Mouse (Mus musculus): ENCODE results near the gene Retn. TPM values are rescaled to one million over a fixed set of nuclear protein-coding genes. Genes with fewer than 3 reads are reported as not detected.
A peak's percentile ranks its signal among the peaks of the same experiment; 100 is the strongest.

The Retn gene
- total and polyA plus RNA-seq, 2 experiments from 2014 or later: 0.62 TPM; not detected in 1

DNA sequence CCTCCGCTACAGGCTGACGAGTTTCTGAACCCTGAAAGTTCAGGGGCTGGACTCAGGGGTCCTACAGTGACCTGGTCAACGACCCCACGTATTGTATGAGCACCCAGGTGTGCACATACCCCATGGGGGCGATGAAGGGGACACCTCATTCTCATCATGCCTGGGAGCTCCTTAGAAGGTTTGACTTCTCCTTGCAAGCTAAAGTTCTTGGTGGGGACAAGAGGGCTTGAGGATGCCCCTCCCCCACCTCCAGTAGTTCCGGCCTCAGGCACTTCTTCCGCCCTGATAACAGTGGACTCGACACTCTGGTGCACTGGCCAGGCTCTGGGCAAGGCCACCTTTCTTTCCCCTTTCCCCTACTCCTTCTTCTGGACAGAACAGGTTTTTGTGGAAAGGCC is 24.1 kb upstream of the Retn start:
- Histone ChIP-seq H3K9me3 (ENCODE audit: low read length) (no peaks in the 10 kb centered on the region), H3K4me1 (ENCODE audit: insufficient read depth, low read length) (peaks cover 4% of the 10 kb centered on the region; the same call in 1 of the 2 replicates), H3K27ac (ENCODE audit: low read depth, low read length) (no peak overlapping the region), H3K27me3 (ENCODE audit: insufficient read depth, low read length) (peaks cover 9% of the 10 kb centered on the region; the same call in 1 of the 2 replicates), H3K4me3 (ENCODE audit: low read depth, low read length) (peak overlapping the region; percentile 44), H3K36me3 (ENCODE audit: insufficient read depth, low read length) (0 out of 2 replicates have a peak, but pooled peaks cover 5% of the 10 kb centered on the region), H3K9ac (replicated peaks; ENCODE audit: low read length, poor library complexity, severe bottlenecking) (peak overlapping the region; percentile 51), H3K4me2 (ENCODE audit: low read depth, low read length, poor library complexity, severe bottlenecking) (peak overlapping the region; percentile 60)
- 0 out of 2 replicates have a peak, but pooled peaks have one; percentile 5 for ATAC-seq (ENCODE audit: low FRiP score)
- TF ChIP-seq CTCF (IDR thresholded peaks at IDR 0.05): no peak
- no peak for DNase-seq (ENCODE audit: low spot score)
- WGBS: 23% methylated on average over 8 of the region's 8 CpGs

GRCm38 (mm10) chr8:3645804-3646203 is 9.8 kb upstream of the Retn start:
- Histone ChIP-seq H3K27me3 (ENCODE audit: insufficient read depth, low read length) (no peaks in the 10 kb centered on the region), H3K9ac (replicated peaks; ENCODE audit: low read length, poor library complexity, severe bottlenecking) (no peak overlapping the region), H3K27ac (ENCODE audit: low read depth, low read length) (no peak overlapping the region), H3K4me3 (ENCODE audit: low read depth, low read length) (no peak overlapping the region), H3K4me2 (ENCODE audit: low read depth, low read length, poor library complexity, severe bottlenecking) (no peak overlapping the region), H3K36me3 (ENCODE audit: insufficient read depth, low read length) (no peaks in the 10 kb centered on the region), H3K9me3 (ENCODE audit: low read length) (no peaks in the 10 kb centered on the region), H3K4me1 (ENCODE audit: insufficient read depth, low read length) (no peaks in the 10 kb centered on the region)
- no peak for TF ChIP-seq CTCF (IDR thresholded peaks at IDR 0.05)
- no peak for ATAC-seq (ENCODE audit: low FRiP score)
- DNase-seq (ENCODE audit: low spot score): peak; percentile 10
- 18% methylated on average over 5 of the region's 5 CpGs for WGBS

- Histone ChIP-seq H3K4me2 (ENCODE audit: low read depth, low read length, poor library complexity, severe bottlenecking) (no peak overlapping the region), H3K36me3 (ENCODE audit: insufficient read depth, low read length) (no peaks in the 10 kb centered on the region), H3K4me3 (ENCODE audit: low read depth, low read length) (no peak overlapping the region), H3K27ac (ENCODE audit: low read depth, low read length) (no peak overlapping the region), H3K9ac (replicated peaks; ENCODE audit: low read length, poor library complexity, severe bottlenecking) (no peak overlapping the region), H3K27me3 (ENCODE audit: insufficient read depth, low read length) (no peaks in the 10 kb centered on the region), H3K4me1 (ENCODE audit: insufficient read depth, low read length) (no peaks in the 10 kb centered on the region), H3K9me3 (ENCODE audit: low read length) (no peaks in the 10 kb centered on the region)
- TF ChIP-seq CTCF (IDR thresholded peaks at IDR 0.05): no peak
- 87% methylated on average over 6 of the region's 6 CpGs for WGBS
- ATAC-seq (ENCODE audit: low FRiP score): no peak
- DNase-seq (ENCODE audit: low spot score): no peak
These were observed 8.6 kb upstream of the Retn start for GRCm38 (mm10) chr8:3646824-3647531.

DNA sequence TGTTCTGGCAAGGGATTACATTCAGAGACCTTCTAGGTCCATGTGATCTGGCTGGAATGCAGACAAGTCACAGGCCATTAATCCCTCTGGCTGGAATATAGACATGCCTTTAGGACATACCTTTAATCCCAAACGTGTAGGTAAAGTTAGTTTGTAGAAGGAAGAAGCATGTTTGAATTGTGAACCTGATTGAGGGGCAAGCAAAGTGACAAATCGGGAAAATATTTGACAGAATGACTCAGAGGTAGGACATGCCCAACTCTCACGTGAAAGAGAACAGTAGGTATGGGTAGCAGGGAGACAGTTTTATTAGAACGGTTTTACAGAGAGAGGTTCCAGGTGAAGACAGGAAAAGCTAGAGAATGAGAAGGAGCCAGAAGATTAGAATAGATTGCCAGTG is 8.0 kb upstream of the Retn start:
- no peak for DNase-seq (ENCODE audit: low spot score)
- Histone ChIP-seq H3K36me3 (ENCODE audit: insufficient read depth, low read length) (no peaks in the 10 kb centered on the region), H3K9ac (replicated peaks; ENCODE audit: low read length, poor library complexity, severe bottlenecking) (no peak overlapping the region), H3K4me1 (ENCODE audit: insufficient read depth, low read length) (no peaks in the 10 kb centered on the region), H3K27me3 (ENCODE audit: insufficient read depth, low read length) (no peaks in the 10 kb centered on the region), H3K27ac (ENCODE audit: low read depth, low read length) (no peak overlapping the region), H3K4me2 (ENCODE audit: low read depth, low read length, poor library complexity, severe bottlenecking) (no peak overlapping the region), H3K9me3 (ENCODE audit: low read length) (no peaks in the 10 kb centered on the region), H3K4me3 (ENCODE audit: low read depth, low read length) (no peak overlapping the region)
- no peak for TF ChIP-seq CTCF (IDR thresholded peaks at IDR 0.05)
- ATAC-seq (ENCODE audit: low FRiP score): no peak
- WGBS: 82% methylated on average over 4 of the region's 4 CpGs

DNA sequence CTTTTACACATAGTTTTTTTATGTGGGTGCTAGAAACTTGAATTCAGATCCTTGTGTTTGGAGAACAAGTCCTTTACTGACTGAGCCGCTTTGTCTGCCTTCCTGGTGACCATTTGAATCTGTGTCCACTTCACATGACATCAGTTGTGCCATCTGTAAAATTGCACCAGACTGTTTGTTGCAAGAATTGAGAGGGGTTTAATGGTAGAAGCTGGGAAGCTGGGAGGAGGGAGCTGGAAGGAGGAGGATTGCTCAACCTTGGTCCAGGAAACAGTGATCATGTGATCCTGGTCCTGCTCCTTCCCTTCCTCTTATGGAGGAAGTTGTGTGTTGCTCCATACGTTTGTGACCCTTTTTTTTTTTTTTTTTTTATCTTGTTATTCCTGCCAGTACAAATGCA is 7.3 kb upstream of the Retn start:
- H3K9ac ChIP-seq (replicated peaks; ENCODE audit: low read length, poor library complexity, severe bottlenecking): no peak overlapping the region
- 69% methylated on average over 2 of the region's 2 CpGs for WGBS
- DNase-seq (ENCODE audit: low spot score) (no peak), ATAC-seq (ENCODE audit: low FRiP score) (no peak)
- no peaks in the 10 kb centered on the region for H3K9me3 ChIP-seq (ENCODE audit: low read length)
- H3K4me2 ChIP-seq (ENCODE audit: low read depth, low read length, poor library complexity, severe bottlenecking): no peak overlapping the region
- no peaks in the 10 kb centered on the region for H3K36me3 ChIP-seq (ENCODE audit: insufficient read depth, low read length)
- TF ChIP-seq CTCF (IDR thresholded peaks at IDR 0.05): no peak
- H3K4me1 ChIP-seq (ENCODE audit: insufficient read depth, low read length): no peaks in the 10 kb centered on the region
- H3K4me3 ChIP-seq (ENCODE audit: low read depth, low read length): no peak overlapping the region
- H3K27me3 ChIP-seq (ENCODE audit: insufficient read depth, low read length): no peaks in the 10 kb centered on the region
- H3K27ac ChIP-seq (ENCODE audit: low read depth, low read length): no peak overlapping the region

- no peak for TF ChIP-seq CTCF (IDR thresholded peaks at IDR 0.05)
- Histone ChIP-seq H3K4me3 (ENCODE audit: low read depth, low read length) (no peak overlapping the region), H3K4me1 (ENCODE audit: insufficient read depth, low read length) (no peaks in the 10 kb centered on the region), H3K9me3 (ENCODE audit: low read length) (no peaks in the 10 kb centered on the region), H3K27me3 (ENCODE audit: insufficient read depth, low read length) (no peaks in the 10 kb centered on the region), H3K9ac (replicated peaks; ENCODE audit: low read length, poor library complexity, severe bottlenecking) (no peak overlapping the region), H3K27ac (ENCODE audit: low read depth, low read length) (no peak overlapping the region), H3K4me2 (ENCODE audit: low read depth, low read length, poor library complexity, severe bottlenecking) (no peak overlapping the region), H3K36me3 (ENCODE audit: insufficient read depth, low read length) (no peaks in the 10 kb centered on the region)
- WGBS: 32% methylated on average over 1 of the region's 1 CpGs
- no peak for ATAC-seq (ENCODE audit: low FRiP score)
- no peak for DNase-seq (ENCODE audit: low spot score)
These were observed 6.6 kb upstream of the Retn start for GRCm38 (mm10) chr8:3648990-3649389.

Data from midbrain, postnatal 0 days (tissue).